Mouse (Mus musculus) thymus, adult 2 months (tissue): ENCODE data around the gene Tmbim6. TPM values are rescaled to one million over a fixed set of nuclear protein-coding genes. Genes with fewer than 3 reads are reported as not detected.

Source experiments
- DNase-seq: peaks from one replicate; pipeline ENCODE4 v3.0.0; 2021
- H3K27ac ChIP-seq: fragments of 200-500 bp; 2 replicates; pipeline ENCODE4 v1.5.1; 2012; ENCODE audit warnings: low read length, control low read depth; ENCODE audit not compliant: control insufficient read depth, insufficient read depth
- H3K27me3 ChIP-seq: fragments of 200-500 bp; 2 replicates; pipeline ENCODE4 v1.6.1; 2012; ENCODE audit warnings: mild to moderate bottlenecking, low read length, moderate library complexity, mixed read lengths; ENCODE audit not compliant: control insufficient read depth, insufficient read depth
- H3K36me3 ChIP-seq: fragments of 200-500 bp; 2 replicates; pipeline ENCODE4 v1.6.1; 2012; ENCODE audit warnings: mild to moderate bottlenecking, low read length, moderate library complexity; ENCODE audit not compliant: control insufficient read depth, insufficient read depth
- H3K4me1 ChIP-seq: fragments of 200-500 bp; replicated peaks from 2 replicates; pipeline ENCODE4 v1.6.1; 2012; ENCODE audit warnings: low read length; ENCODE audit not compliant: control insufficient read depth, insufficient read depth
- H3K4me3 ChIP-seq: fragments of 200-500 bp; 2 replicates; pipeline ENCODE4 v1.5.1; 2012; ENCODE audit warnings: mild to moderate bottlenecking, low read length, control low read depth, moderate library complexity; ENCODE audit not compliant: control insufficient read depth, insufficient read depth
- CTCF ChIP-seq: fragments of 200-500 bp; IDR thresholded peaks from 2 replicates; pipeline ENCODE4 v1.5.1; 2012; ENCODE audit warnings: mild to moderate bottlenecking, control low read depth, low read length, moderate library complexity, borderline replicate concordance; ENCODE audit not compliant: control insufficient read depth, poor library complexity, insufficient read depth; ENCODE audit errors: extremely low read depth
- POLR2A ChIP-seq: fragments of 200-500 bp; IDR thresholded peaks from 2 replicates; pipeline ENCODE4 v1.6.1; 2012; ENCODE audit warnings: mild to moderate bottlenecking, low read length, control low read depth, moderate library complexity; ENCODE audit not compliant: control insufficient read depth, poor library complexity, insufficient read depth; ENCODE audit errors: extremely low read depth
- WGBS: fragments of 180-500 bp; shearing (Covaris S2); methylation state at CpG from one replicate; pipeline ENCODE4 v1.1.7; 2018; 5-methylcytosine and 5-hydroxymethylcytosine counted together
- polyA plus RNA-seq: library from polyadenylated mRNA; depleted of rRNA; stranded (reverse); fragments of >200 nt; gene quantifications from 2 replicates; pipeline ENCODE4 v1.2.3, GENCODE M21; 2012; rRNA removed

The Tmbim6 gene
- 723 and 818 TPM in 2 replicates for polyA plus RNA-seq

DNA sequence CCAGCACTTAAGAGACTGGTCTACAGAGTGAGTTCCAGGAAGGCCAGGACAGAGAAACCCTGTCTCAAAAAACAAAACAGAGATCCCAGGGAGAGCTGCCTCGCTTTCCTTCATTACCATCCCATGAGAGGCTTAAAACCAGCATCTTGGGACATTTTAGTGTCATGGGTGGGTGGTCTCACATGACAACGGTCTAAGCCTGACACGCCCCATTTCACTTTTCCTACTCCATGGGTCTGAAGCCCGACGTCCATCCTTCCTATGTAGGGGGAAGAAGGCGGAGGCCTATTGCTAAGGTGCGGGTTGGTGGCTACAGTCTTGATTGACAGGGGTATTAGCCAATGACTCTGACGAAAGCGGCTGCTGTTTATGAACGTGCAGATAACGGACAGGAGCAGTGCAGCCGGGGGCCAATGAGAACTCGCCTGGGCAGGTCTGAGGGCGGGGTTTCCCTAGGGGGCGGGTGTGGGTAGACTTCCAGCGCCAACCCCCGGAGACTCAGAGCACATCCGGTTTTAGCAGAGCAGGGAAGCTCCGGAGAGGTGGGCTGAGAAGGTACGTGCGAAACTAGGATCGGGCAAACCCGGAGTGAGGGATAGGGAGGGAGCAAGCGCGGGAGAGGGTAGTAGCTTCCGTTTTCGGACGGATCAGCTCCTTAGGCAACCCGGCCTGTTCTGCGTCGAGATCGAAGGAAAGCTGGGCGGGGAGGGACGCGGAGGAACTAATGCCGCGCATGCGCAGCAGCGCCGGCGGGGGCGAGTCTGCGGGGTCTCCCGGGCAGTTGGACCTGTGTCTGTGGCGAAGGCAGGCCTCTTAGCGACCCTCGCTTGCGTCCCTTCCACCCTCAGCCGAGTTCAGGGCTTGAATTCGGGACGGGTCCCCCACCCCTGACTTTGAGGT, at the start of gene Tmbim6:
Gene Tmbim6 (plus strand): TSS at position 397 of the 900 bp plus-strand sequence.
- Histone ChIP-seq H3K4me3 (peak within 1 kb of the TSS; percentile 93), H3K27me3 (no peaks in the 10 kb centered on the region), H3K27ac (peak within 1 kb of the TSS; percentile 51), H3K36me3 (no peaks in the 10 kb centered on the region), H3K4me1 (peaks cover 23% of the 10 kb centered on the region)
- peak; percentile 99 for DNase-seq
- TF ChIP-seq CTCF (no peak), POLR2A (peak; percentile 92)
- under 1% methylated on average over 51 of the region's 51 CpGs for WGBS

- TF ChIP-seq POLR2A (no peak), CTCF (no peak)
- Histone ChIP-seq H3K4me3 (no peak overlapping the region), H3K4me1 (peaks cover 50% of the 10 kb centered on the region), H3K36me3 (no peaks in the 10 kb centered on the region), H3K27me3 (no peaks in the 10 kb centered on the region), H3K27ac (no peak overlapping the region)
- WGBS, result 87% methylated on average over 5 of the region's 5 CpGs
- no peak for DNase-seq
These were observed 49.1 kb upstream of the Tmbim6 start for GRCm38 (mm10) chr15:99343414-99344147.

DNA sequence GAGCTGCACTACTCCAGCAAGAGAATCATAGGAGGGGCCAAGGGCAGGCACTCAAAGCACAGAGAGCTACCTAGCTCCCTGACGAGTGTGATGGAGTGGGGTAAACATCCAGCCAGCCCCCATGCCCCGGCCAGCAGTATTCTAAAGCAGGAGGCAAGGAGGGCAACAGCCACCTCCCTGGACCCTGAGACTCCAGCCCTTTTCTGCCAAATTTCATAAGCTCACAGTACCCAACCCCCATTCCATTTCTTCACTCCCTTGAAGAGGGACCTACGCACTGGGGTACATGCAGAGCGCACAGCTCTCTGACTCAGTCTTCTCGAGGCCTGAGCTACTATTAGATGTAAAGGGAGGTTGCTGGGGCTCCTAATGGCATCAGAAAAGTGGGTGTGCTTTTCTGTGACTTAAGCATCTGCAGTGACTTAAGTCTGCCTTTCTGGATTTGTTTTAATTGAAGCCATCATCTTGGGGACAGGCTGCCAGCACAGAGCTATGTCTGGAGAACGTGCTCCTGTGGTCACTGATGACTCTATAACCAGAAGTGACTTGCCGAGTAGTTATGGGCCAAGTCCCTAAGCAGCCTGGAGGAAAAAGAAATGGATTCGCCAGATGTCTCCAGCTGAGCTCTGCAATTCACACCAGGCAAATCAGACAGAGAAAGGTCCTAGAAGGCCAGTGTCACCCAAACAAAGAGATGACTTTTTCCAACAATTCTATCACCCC, 48.4 kb upstream of the Tmbim6 start:
- Histone ChIP-seq H3K4me3 (no peak overlapping the region), H3K27ac (no peak overlapping the region), H3K4me1 (peaks cover 47% of the 10 kb centered on the region)

DNA sequence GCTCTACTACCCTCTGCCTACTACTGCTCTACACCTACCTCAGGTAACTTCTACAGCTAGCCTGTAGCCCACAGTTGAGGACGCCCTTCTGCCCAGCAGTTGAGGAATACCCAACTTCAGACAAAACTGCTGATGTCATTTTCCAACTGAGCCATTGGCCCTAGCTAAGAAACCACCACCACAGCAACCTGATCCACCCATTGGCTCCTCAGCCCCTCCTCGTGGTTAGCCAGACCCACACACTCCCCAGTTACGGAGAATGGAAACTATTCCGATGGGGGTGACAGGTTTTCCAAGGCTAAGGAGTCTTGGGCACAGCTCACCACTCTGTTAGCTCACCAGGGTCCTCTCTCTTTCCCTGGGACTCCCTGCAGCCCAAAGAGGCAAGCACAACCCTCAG, 47.7 kb upstream of the Tmbim6 start:
- Histone ChIP-seq H3K4me1 (peaks cover 43% of the 10 kb centered on the region), H3K4me3 (no peak overlapping the region), H3K27ac (no peak overlapping the region), H3K27me3 (no peaks in the 10 kb centered on the region), H3K36me3 (no peaks in the 10 kb centered on the region)
- TF ChIP-seq CTCF (no peak), POLR2A (no peak)
- 38% methylated on average over 4 of the region's 4 CpGs for WGBS
- no peak for DNase-seq

More for the DNA sequence above, 48.4 kb upstream of the Tmbim6 start:
- no peak for DNase-seq
- 88% methylated on average over 8 of the region's 8 CpGs for WGBS
- TF ChIP-seq CTCF, result no peak
- TF ChIP-seq POLR2A, result no peak
- Histone ChIP-seq H3K27me3 (no peaks in the 10 kb centered on the region), H3K36me3 (no peaks in the 10 kb centered on the region)

- Histone ChIP-seq H3K36me3 (no peaks in the 10 kb centered on the region), H3K27me3 (no peaks in the 10 kb centered on the region), H3K4me3 (no peak overlapping the region), H3K4me1 (peaks cover 21% of the 10 kb centered on the region), H3K27ac (no peak overlapping the region)
- TF ChIP-seq POLR2A (no peak), CTCF (no peak)
- no peak for DNase-seq
- 52% methylated on average over 6 of the region's 6 CpGs for WGBS
These were observed 41.1 kb upstream of the Tmbim6 start for GRCm38 (mm10) chr15:99351610-99352009.

- Histone ChIP-seq H3K4me1 (peaks cover 22% of the 10 kb centered on the region), H3K27ac (no peak overlapping the region), H3K36me3 (no peaks in the 10 kb centered on the region), H3K4me3 (no peak overlapping the region), H3K27me3 (no peaks in the 10 kb centered on the region)
- WGBS, result 95% methylated on average over 5 of the region's 5 CpGs
- DNase-seq, result no peak
- TF ChIP-seq POLR2A (no peak), CTCF (no peak)
These were observed 40.4 kb upstream of the Tmbim6 start for GRCm38 (mm10) chr15:99352306-99352705.
